Mouse (Mus musculus): ENCODE data around the gene Vamp4. TPM values are rescaled to one million over a fixed set of nuclear protein-coding genes. Genes with fewer than 3 reads are reported as not detected.
"Not testable (repeated sequence)": the region's sequence is repeated elsewhere in the genome, so short reads cannot be mapped to it uniquely, and the experiment has no call there.

The Vamp4 gene
- total and polyA plus RNA-seq, 3 experiments: 12.1 to 41.2 (median 31.1) TPM

- peak; percentile 5 for DNase-seq
These were observed 19.1 kb downstream of the Vamp4 start for GRCm38 (mm10) chr1:162589443-162589842.

GRCm38 (mm10) chr1:162590415-162590997, 20.2 kb downstream of the Vamp4 start:
- no peak for DNase-seq

- DNase-seq: no peak
These were observed 27.2 kb downstream of the Vamp4 start for GRCm38 (mm10) chr1:162597379-162598102.

GRCm38 (mm10) chr1:162599617-162600016, 29.3 kb downstream of the Vamp4 start:
- DNase-seq: no peak

- no peak for DNase-seq
These were observed 31.0 kb downstream of the Vamp4 start for GRCm38 (mm10) chr1:162601288-162601687.

GRCm38 (mm10) chr1:162608127-162608526, 37.8 kb downstream of the Vamp4 start:
- no peak for DNase-seq

GRCm38 (mm10) chr1:162609633-162610250, 39.4 kb downstream of the Vamp4 start:
- peak; percentile 7 for DNase-seq

- no peak for DNase-seq
These were observed 40.9 kb downstream of the Vamp4 start for GRCm38 (mm10) chr1:162611191-162611590.

- no peak for DNase-seq
These were observed 45.2 kb downstream of the Vamp4 start for GRCm38 (mm10) chr1:162615511-162615910.

GRCm38 (mm10) chr1:162620487-162620886, 50.2 kb downstream of the Vamp4 start:
- no peak for DNase-seq

GRCm38 (mm10) chr1:162623895-162624294, 53.6 kb downstream of the Vamp4 start:
- DNase-seq: no peak

- no peak for DNase-seq
These were observed 54.9 kb downstream of the Vamp4 start for GRCm38 (mm10) chr1:162625229-162625628.

GRCm38 (mm10) chr1:162627821-162628220, 57.5 kb downstream of the Vamp4 start:
- peak; percentile 22 for DNase-seq

GRCm38 (mm10) chr1:162628326-162628725, 58.0 kb downstream of the Vamp4 start:
- not testable (repeated sequence) for DNase-seq

- DNase-seq: peak; percentile 6
These were observed 65.1 kb downstream of the Vamp4 start for GRCm38 (mm10) chr1:162635291-162635931.

GRCm38 (mm10) chr1:162636516-162636915, 66.2 kb downstream of the Vamp4 start:
- no peak for DNase-seq

GRCm38 (mm10) chr1:162638535-162638934, 68.2 kb downstream of the Vamp4 start:
- DNase-seq: no peak

- DNase-seq: no peak
These were observed 68.9 kb downstream of the Vamp4 start, which contains the start of gene Myoc for GRCm38 (mm10) chr1:162639051-162639750. Gene Myoc, plus strand, starts transcription at chr1:162639155.

GRCm38 (mm10) chr1:162639861-162640260, 69.5 kb downstream of the Vamp4 start:
- no peak for DNase-seq

GRCm38 (mm10) chr1:162642591-162642990, 72.3 kb downstream of the Vamp4 start:
- DNase-seq: no peak

- DNase-seq: peak; percentile 73
These were observed 73.4 kb downstream of the Vamp4 start for GRCm38 (mm10) chr1:162643752-162644151.

- DNase-seq: no peak
These were observed 75.9 kb downstream of the Vamp4 start for GRCm38 (mm10) chr1:162646083-162646686.

All from adrenal gland, adult 2 months (tissue).